Mouse (Mus musculus) cerebellum, postnatal 4 days (tissue): ENCODE results near the gene Cct4.

Experiments used
- DNase-seq, 2 experiments: peaks; one replicate each; pipeline ENCODE4 v3.0.0; 2022; ENCODE audit warnings: low spot score in 2 of 2, mixed read lengths in 1 of 2

The Cct4 gene

DNA sequence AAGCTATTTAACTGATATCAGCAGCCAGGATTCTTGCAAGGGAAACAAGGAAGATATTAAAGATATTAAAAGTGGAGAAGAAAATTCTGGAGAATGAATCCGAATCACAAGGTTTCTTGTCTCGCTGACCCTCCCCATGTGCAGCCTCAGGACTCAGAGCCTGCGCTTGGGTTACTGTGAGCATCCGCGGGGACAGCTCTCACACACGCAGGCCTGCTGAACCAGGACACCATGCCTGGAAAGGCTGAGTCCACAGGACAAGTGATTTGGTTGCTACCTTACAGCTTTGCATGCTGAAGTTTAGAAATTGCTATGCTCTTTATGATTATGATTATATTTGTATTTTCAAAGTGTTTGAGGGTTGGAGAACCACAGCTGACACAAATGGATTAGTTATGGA is 39.1 kb downstream of the Cct4 start:
- DNase-seq, result no peak

DNA sequence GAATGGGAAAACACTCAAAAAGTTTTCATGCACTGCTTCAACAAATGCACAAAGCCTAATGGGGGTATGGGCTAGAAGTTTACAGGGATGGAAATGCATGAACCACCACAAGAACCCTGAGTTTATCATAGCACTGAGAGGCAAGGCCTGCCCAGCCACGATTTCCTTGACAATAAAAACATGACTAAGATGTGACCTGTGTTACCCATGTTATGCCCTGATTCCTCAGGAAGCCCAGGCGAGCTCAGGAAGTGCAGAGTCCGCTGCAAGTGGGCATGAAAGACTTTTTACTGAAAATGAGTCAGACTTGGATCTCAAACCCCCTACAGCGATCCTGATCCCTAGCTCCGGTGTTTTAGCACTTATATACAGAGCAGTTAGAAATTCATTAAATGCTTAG is 56.9 kb downstream of the Cct4 start:
- no peak for DNase-seq

DNA sequence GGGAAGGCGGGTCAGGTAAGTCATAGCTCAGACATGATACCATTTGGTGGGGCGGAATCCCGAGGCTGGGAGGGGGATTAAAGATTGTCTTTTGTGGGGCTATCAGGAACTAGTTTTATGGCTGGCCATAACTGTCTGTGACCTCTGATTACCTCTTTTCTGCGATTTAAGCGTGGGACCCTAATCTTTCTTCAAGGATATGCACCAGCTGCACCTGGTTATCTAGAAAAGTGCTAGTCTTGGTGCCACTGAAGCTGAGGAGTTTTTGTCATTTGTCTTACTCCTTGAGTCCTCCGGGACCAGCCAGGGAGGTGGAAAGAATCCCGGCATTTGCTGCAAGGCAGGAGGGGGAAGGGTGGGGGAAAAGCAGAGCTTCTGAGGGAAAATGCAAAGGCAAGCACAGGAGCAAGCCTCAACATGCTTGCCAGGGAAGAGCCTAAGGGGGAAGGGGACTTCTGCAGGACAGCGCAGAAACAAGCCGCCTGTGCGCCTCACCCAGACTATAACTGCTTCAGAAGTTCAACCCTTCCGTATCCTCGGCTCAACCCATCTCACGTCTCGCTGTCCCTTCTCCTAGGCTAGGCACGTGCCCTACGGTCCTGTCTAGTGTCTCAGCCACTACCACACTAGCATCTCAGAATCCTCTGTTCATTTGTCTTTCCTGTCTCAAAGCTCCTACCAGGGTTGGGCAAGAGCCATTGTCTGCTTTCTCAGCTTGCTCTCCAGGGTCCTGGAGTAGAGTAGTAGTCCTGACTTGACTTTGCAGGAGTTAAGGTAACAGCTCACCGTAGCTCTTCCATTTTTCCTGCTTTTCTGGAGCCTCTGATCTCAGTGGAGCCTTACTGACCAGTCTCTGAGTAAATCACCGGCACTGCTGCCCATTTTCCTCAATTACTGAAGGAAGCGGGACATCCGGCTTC is 57.6 kb downstream of the Cct4 start:
- DNase-seq, result no peak

DNA sequence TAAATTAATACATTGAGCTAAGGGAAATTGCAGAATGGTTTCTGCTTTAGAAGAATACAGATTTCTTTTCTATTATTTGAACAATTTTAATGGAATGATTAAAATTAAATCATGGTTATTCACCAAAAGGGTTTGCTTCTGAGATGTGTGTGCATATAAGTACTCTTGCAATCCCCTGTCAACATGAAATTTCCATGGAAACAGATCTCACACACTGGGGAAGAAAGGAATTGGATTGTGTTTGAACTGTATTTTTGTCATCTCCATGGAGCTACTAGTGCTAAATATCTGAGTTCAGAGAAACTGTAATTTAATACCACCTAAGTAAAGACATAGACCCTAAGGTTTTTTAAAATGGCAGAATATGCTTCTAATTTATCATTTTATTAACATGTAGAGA is 59.3 kb downstream of the Cct4 start:
- no peak for DNase-seq

DNA sequence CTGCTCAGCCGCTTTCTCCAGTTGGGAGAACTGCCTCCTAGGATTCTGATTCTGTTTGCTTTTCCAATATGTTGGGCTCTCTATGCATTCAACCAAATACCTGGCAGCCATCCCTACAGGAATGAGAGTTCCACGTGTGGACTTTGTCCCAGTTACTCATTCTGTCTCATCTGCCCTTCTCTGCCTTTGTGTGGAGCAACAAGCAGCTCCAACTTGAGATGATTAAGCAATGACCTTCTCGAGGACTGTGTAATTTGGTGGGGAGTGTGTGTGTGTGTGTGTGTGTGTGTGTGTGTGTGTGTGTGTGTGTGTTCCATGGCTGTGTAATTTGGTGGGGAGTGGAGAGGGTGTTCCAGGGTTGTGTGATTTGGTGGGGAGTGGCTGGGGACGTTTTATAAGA is 62.0 kb downstream of the Cct4 start:
- no peak for DNase-seq
